Mouse (Mus musculus) C2C12 (cell line): ENCODE data around the gene Dedd2.

Experiments
- CTCF ChIP-seq: IDR thresholded peaks from one replicate; pipeline ENCODE4 v1.5.1; 2011; ENCODE audit not compliant: control insufficient read depth, insufficient read depth, insufficient read length
- MAX ChIP-seq: IDR thresholded peaks from one replicate; pipeline ENCODE4 v1.6.1; 2011; ENCODE audit warnings: mild to moderate bottlenecking, control low read depth
- MYOD1 ChIP-seq: IDR thresholded peaks from one replicate; pipeline ENCODE4 v1.6.1; 2011; ENCODE audit warnings: low read depth; ENCODE audit not compliant: control insufficient read depth, insufficient read length
- MYOG ChIP-seq: IDR thresholded peaks from one replicate; pipeline ENCODE4 v1.6.1; 2011; ENCODE audit not compliant: control insufficient read depth, insufficient read length; ENCODE audit errors: extremely low read depth
- USF1 ChIP-seq: IDR thresholded peaks from one replicate; pipeline ENCODE4 v1.6.1; 2011; ENCODE audit warnings: low read depth, mild to moderate bottlenecking, control low read depth, moderate library complexity

DNA sequence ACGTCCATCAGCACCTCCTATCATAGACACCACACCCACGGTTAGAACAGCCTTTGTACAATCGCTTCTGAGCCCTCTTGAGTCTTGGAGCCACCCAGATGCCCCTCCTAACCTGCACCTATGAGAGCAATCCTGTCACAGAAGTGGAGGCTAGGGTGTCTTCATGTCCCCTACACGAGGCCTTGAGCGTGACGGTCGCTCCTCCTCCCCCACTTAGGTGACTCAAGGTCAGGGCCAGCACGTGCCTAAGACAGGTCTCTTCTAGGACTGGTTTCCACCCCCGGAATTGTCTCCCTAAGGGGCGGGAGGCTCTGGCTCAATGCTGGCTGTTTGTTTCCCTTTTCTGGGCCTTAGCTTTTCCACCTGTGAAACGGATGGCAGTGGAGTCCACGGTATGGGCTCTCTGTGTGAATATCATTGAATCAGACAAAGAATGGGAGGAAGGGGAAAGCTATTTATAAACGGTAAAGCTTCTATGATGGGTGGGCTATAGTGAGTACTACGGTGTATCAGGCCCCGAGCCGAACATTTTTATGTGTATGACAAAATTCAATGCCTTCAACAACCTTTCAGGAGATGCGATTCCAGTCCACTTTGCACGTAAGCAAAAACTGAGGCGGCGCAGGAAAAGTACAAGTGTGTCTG lies at the start of gene Dedd2:
- TF ChIP-seq USF1 (peak; percentile 18), CTCF (no peak), MAX (peak; percentile 44), MYOG (no peak), MYOD1 (no peak)
